Mouse (Mus musculus) neural tube, embryonic 13.5 days (tissue): Measurements from ENCODE around the gene Gtf3c4. TPM values are rescaled to one million over a fixed set of nuclear protein-coding genes. Genes with fewer than 3 reads are reported as not detected.

ENCODE experiments used
- ATAC-seq: fragments of 200-750 bp; cut with Nextera tagmentation; 2 replicates; pipeline ENCODE4 v1.8.0; 2017; ENCODE audit warnings: low read depth, mild to moderate bottlenecking, moderate TSS enrichment, moderate library complexity
- H3K27ac ChIP-seq: fragments of 300-500 bp; sonication (generic); replicated peaks from 2 replicates; pipeline ENCODE4 v1.5.1; 2015; ENCODE audit warnings: moderate library complexity, mild to moderate bottlenecking, inconsistent platforms
- H3K27me3 ChIP-seq: fragments of 300-500 bp; sonication (generic); 2 replicates; pipeline ENCODE4 v1.6.1; 2015; ENCODE audit warnings: mild to moderate bottlenecking, inconsistent platforms
- H3K36me3 ChIP-seq: fragments of 300-500 bp; sonication (generic); 2 replicates; pipeline ENCODE4 v1.6.1; 2015; ENCODE audit warnings: mild to moderate bottlenecking, inconsistent platforms
- H3K4me1 ChIP-seq: fragments of 300-500 bp; sonication (generic); replicated peaks from 2 replicates; pipeline ENCODE4 v1.6.1; 2015; ENCODE audit warnings: inconsistent platforms
- H3K4me2 ChIP-seq: fragments of 300-500 bp; sonication (generic); 2 replicates; pipeline ENCODE4 v1.6.1; 2015; ENCODE audit warnings: inconsistent platforms, mild to moderate bottlenecking, moderate library complexity
- H3K4me3 ChIP-seq: fragments of 300-500 bp; sonication (generic); 2 replicates; pipeline ENCODE4 v1.5.1; 2015; ENCODE audit warnings: mild to moderate bottlenecking, inconsistent platforms
- H3K9ac ChIP-seq: fragments of 300-500 bp; sonication (generic); 2 replicates; pipeline ENCODE4 v1.6.1; 2015; ENCODE audit warnings: moderate library complexity, mild to moderate bottlenecking, inconsistent platforms
- H3K9me3 ChIP-seq: fragments of 300-500 bp; sonication (generic); 2 replicates; pipeline ENCODE4 v1.6.1; 2016; ENCODE audit warnings: inconsistent platforms
- WGBS: fragments of 180-500 bp; shearing (Covaris S2); methylation state at CpG from one replicate; pipeline ENCODE4 v1.1.7; 2015; 5-methylcytosine and 5-hydroxymethylcytosine counted together
- polyA plus RNA-seq: library from polyadenylated mRNA; unstranded; fragments of >200 nt; fragmentation: Nextera tagmentation; extraction: Ambion mirVana; gene quantifications from 2 replicates; pipeline ENCODE4 v1.2.1, GENCODE M21; 2015

The Gtf3c4 gene
- polyA plus RNA-seq, 1 experiment from 2014 or later: 16.9 TPM

- Histone ChIP-seq H3K4me1 (peaks cover 32% of the 10 kb centered on the region), H3K4me3 (no peak overlapping the region), H3K27me3 (peaks cover 8% of the 10 kb centered on the region), H3K4me2 (no peak overlapping the region), H3K9ac (no peak overlapping the region), H3K36me3 (no peaks in the 10 kb centered on the region), H3K9me3 (no peaks in the 10 kb centered on the region), H3K27ac (0 out of 2 replicates have a peak overlapping the region, but pooled peaks have one; percentile 63)
- ATAC-seq: no peak
- 75% methylated on average over 8 of the region's 8 CpGs for WGBS
Observed at GRCm38 (mm10) chr2:28796298-28796697, 43.9 kb downstream of the Gtf3c4 start.

GRCm38 (mm10) chr2:28794623-28795022 is 45.5 kb downstream of the Gtf3c4 start:
- WGBS: 83% methylated on average over 5 of the region's 5 CpGs
- no peak for ATAC-seq
- H3K36me3 ChIP-seq: no peaks in the 10 kb centered on the region
- H3K27me3 ChIP-seq: peaks cover 1% of the 10 kb centered on the region; the same call in 1 of the 2 replicates
- H3K9me3 ChIP-seq: no peaks in the 10 kb centered on the region
- H3K4me2 ChIP-seq: no peak overlapping the region
- H3K9ac ChIP-seq: no peak overlapping the region
- H3K4me3 ChIP-seq: no peak overlapping the region
- no peak overlapping the region for H3K27ac ChIP-seq
- H3K4me1 ChIP-seq: peaks cover 32% of the 10 kb centered on the region

GRCm38 (mm10) chr2:28792931-28793610 is 47.1 kb downstream of the Gtf3c4 start:
- Histone ChIP-seq H3K9me3 (no peaks in the 10 kb centered on the region), H3K27me3 (peaks cover 9% of the 10 kb centered on the region; the same call in 1 of the 2 replicates), H3K36me3 (no peaks in the 10 kb centered on the region), H3K9ac (no peak overlapping the region), H3K27ac (no peak overlapping the region), H3K4me1 (peaks cover 24% of the 10 kb centered on the region), H3K4me2 (peak overlapping the region; percentile 44), H3K4me3 (no peak overlapping the region)
- 28% methylated on average over 5 of the region's 6 CpGs for WGBS
- peak; percentile 58 for ATAC-seq

GRCm38 (mm10) chr2:28787067-28787619 is 53.0 kb downstream of the Gtf3c4 start:
- WGBS: 37% methylated on average over 6 of the region's 6 CpGs
- Histone ChIP-seq H3K4me2 (peak overlapping the region; percentile 18; the same call in 1 of the 2 replicates), H3K27me3 (peaks cover 23% of the 10 kb centered on the region), H3K9ac (peak overlapping the region; percentile 38; the same call in 1 of the 2 replicates), H3K4me1 (peaks cover 24% of the 10 kb centered on the region), H3K9me3 (no peaks in the 10 kb centered on the region), H3K36me3 (no peaks in the 10 kb centered on the region), H3K27ac (peak overlapping the region; percentile 82), H3K4me3 (no peak overlapping the region)
- ATAC-seq: peak; percentile 79

- H3K27ac ChIP-seq: peak overlapping the region; percentile 82
- no peaks in the 10 kb centered on the region for H3K9me3 ChIP-seq
- no peak overlapping the region for H3K4me2 ChIP-seq
- WGBS: 54% methylated on average over 16 of the region's 16 CpGs
- ATAC-seq: peak; percentile 67
- no peak overlapping the region for H3K9ac ChIP-seq
- H3K27me3 ChIP-seq: peaks cover 24% of the 10 kb centered on the region
- no peaks in the 10 kb centered on the region for H3K36me3 ChIP-seq
- H3K4me3 ChIP-seq: no peak overlapping the region
- H3K4me1 ChIP-seq: peaks cover 24% of the 10 kb centered on the region
Observed at GRCm38 (mm10) chr2:28786355-28787066, 53.6 kb downstream of the Gtf3c4 start.

GRCm38 (mm10) chr2:28781310-28781709 is 58.9 kb downstream of the Gtf3c4 start:
- H3K4me2 ChIP-seq: no peak overlapping the region
- H3K4me3 ChIP-seq: no peak overlapping the region
- no peak overlapping the region for H3K27ac ChIP-seq
- H3K36me3 ChIP-seq: no peaks in the 10 kb centered on the region
- H3K4me1 ChIP-seq: peaks cover 35% of the 10 kb centered on the region
- H3K9ac ChIP-seq: no peak overlapping the region
- no peak for ATAC-seq
- 88% methylated on average over 4 of the region's 4 CpGs for WGBS
- H3K9me3 ChIP-seq: no peaks in the 10 kb centered on the region
- H3K27me3 ChIP-seq: peaks cover 43% of the 10 kb centered on the region

- peak; percentile 64 for ATAC-seq
- Histone ChIP-seq H3K9ac (no peak overlapping the region), H3K4me2 (no peak overlapping the region), H3K36me3 (no peaks in the 10 kb centered on the region), H3K27me3 (peaks cover 48% of the 10 kb centered on the region), H3K27ac (no peak overlapping the region), H3K4me3 (no peak overlapping the region), H3K4me1 (peaks cover 29% of the 10 kb centered on the region), H3K9me3 (no peaks in the 10 kb centered on the region)
- 40% methylated on average over 16 of the region's 16 CpGs for WGBS
Observed at GRCm38 (mm10) chr2:28780001-28780782, 60.0 kb downstream of the Gtf3c4 start.

GRCm38 (mm10) chr2:28776728-28777127 is 63.4 kb downstream of the Gtf3c4 start:
- peaks cover 42% of the 10 kb centered on the region for H3K4me1 ChIP-seq
- no peaks in the 10 kb centered on the region for H3K9me3 ChIP-seq
- no peak overlapping the region for H3K9ac ChIP-seq
- peaks cover 36% of the 10 kb centered on the region for H3K27me3 ChIP-seq
- ATAC-seq: no peak
- no peaks in the 10 kb centered on the region for H3K36me3 ChIP-seq
- WGBS: 61% methylated on average over 2 of the region's 2 CpGs
- H3K4me2 ChIP-seq: no peak overlapping the region
- no peak overlapping the region for H3K4me3 ChIP-seq
- no peak overlapping the region for H3K27ac ChIP-seq

- H3K27me3 ChIP-seq: peaks cover 28% of the 10 kb centered on the region
- peaks cover 42% of the 10 kb centered on the region for H3K4me1 ChIP-seq
- no peak overlapping the region for H3K4me3 ChIP-seq
- H3K27ac ChIP-seq: peak overlapping the region; percentile 38; the same call in 1 of the 2 replicates
- no peak overlapping the region for H3K9ac ChIP-seq
- no peak overlapping the region for H3K4me2 ChIP-seq
- no peaks in the 10 kb centered on the region for H3K36me3 ChIP-seq
- H3K9me3 ChIP-seq: no peaks in the 10 kb centered on the region
- ATAC-seq: peak; percentile 33; the same call in 1 of the 2 replicates
- WGBS: 49% methylated on average over 8 of the region's 8 CpGs
Observed at GRCm38 (mm10) chr2:28774073-28774472, 66.1 kb downstream of the Gtf3c4 start.
